In the genomic region with DNA sequence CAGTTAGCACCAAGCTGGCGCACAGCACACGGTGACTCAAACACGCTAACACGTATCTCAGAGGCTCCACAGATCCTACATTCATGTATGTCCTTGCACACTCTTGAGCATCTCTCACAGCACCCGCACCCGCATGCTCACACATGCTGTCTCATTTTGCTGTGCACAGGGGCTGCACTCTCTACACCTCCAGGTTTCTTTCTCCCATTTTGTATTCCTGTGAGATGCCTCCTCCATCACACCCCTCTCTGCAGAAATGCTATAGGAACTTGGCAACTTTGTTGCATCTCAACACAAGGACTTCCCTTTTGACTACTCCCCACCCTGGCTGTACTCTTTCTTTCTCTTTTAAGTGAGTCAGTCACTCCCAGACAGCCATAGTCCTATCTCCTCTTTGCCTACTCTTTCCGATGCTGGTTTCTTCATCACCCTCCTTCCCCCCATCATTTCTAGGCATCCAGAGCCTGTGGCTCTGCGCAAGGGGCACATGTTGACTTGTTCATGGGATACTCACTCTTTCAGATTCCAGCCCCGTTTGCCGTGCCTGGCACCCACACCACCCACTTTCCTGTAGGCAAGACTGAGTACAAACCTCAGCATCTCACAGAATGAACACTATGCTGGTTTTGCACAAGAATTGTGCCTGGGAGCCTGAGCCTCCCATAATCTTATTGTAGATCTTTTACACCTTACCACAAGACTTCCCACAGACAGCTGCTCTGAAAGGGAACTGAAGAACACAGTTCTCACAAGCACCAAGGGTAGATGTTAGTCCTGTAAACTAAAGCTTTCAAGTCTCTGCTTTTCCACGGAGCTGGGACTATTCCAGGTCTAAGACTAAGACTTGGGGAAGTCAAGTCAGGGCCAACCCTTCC, we compare ENCODE assay signal across 25 mouse cellular contexts. TPM values are rescaled to one million over a fixed set of nuclear protein-coding genes. Genes with fewer than 3 reads are reported as not detected.
DNase-seq lines count a peak whose midpoint lies in the region; ATAC-seq and TF ChIP-seq lines count a peak whose summit lies in the region.
"Had no signal": no experiment of that assay in that cellular context is flagged by ENCODE, and none has a peak within 500 bp of the region (broad histone marks: within the 10 kb centered on the region; RNA-seq: fewer than 3 reads in every experiment).

No protein-coding gene starts in this region.

- H3K4me2 ChIP-seq in neural tube, embryonic 15.5 days: no peak overlapping the region
- H3K4me2 ChIP-seq: embryonic facial prominence, embryonic 12.5 days; intestine, embryonic 15.5 days; lung, embryonic 15.5 days had no signal

- peak; percentile 62 for ATAC-seq in CD4-positive, CD25-positive, alpha-beta regulatory T cell, adult 4 months
- ATAC-seq in common myeloid progenitor, adult 5-6 weeks (replicated peaks; ENCODE audit: low read depth, poor library complexity, severe bottlenecking): peak; percentile 43
- 0 out of 2 replicates have a peak, but pooled peaks have one; percentile 9 for ATAC-seq in megakaryocyte progenitor cell, adult 5-6 weeks (replicated peaks; ENCODE audit: poor library complexity)
- ATAC-seq in neural tube, embryonic 15.5 days (ENCODE audit: low FRiP score): no peak
- ATAC-seq: intestine, embryonic 15.5 days; Patski had no signal

- WGBS in neural tube, embryonic 15.5 days: 91% methylated on average over 11 of the region's 11 CpGs
- WGBS in lung, adult 2 months: 84% methylated on average over 11 of the region's 11 CpGs
- 89% methylated on average over 11 of the region's 11 CpGs for WGBS in kidney, adult 2 months

- no peaks in the 10 kb centered on the region for H3K4me1 ChIP-seq in neural tube, embryonic 15.5 days
- H3K4me1 ChIP-seq in lung, adult 2 months (ENCODE audit: control insufficient read depth, insufficient read depth, low read length): no peaks in the 10 kb centered on the region
- no peaks in the 10 kb centered on the region for H3K4me1 ChIP-seq in kidney, adult 2 months (ENCODE audit: control insufficient read depth, insufficient read depth, low read length)
- H3K4me1 ChIP-seq: embryonic facial prominence, embryonic 12.5 days; heart, embryonic 10.5 days; intestine, embryonic 15.5 days; lung, embryonic 15.5 days had no signal

- DNase-seq in right cerebral cortex, adult 18-20 months: peak; percentile 45
- DNase-seq in right cerebral cortex, postnatal 10 days (ENCODE audit: low spot score in 2 of 2): no peak
- no peak for DNase-seq in lung, adult 2 months
- DNase-seq in kidney, adult 2 months: no peak
- DNase-seq: adrenal gland, adult 8-10 months; cerebellum, postnatal 10 days; kidney, postnatal 36 days; liver had no signal

- H3K4me3 ChIP-seq in neural tube, embryonic 15.5 days (replicated peaks): no peak overlapping the region
- H3K4me3 ChIP-seq in lung, adult 2 months (replicated peaks; ENCODE audit: extremely low read depth, low read depth, low read length): no peak overlapping the region
- no peak overlapping the region for H3K4me3 ChIP-seq in kidney, adult 2 months (ENCODE audit: insufficient read depth, low read depth, low read length)
- H3K4me3 ChIP-seq: embryonic facial prominence, embryonic 12.5 days; heart, embryonic 10.5 days; hindbrain, embryonic 10.5 days; intestine, embryonic 15.5 days; lung, embryonic 15.5 days had no signal

- no peak overlapping the region for H3K27ac ChIP-seq in neural tube, embryonic 15.5 days (replicated peaks)
- H3K27ac ChIP-seq in kidney, adult 2 months (ENCODE audit: insufficient read depth, low read depth, low read length): no peak overlapping the region
- H3K27ac ChIP-seq: embryonic facial prominence, embryonic 12.5 days; heart, embryonic 10.5 days; hindbrain, embryonic 10.5 days; intestine, embryonic 15.5 days; lung, embryonic 15.5 days; stomach, postnatal 0 days had no signal

- TF ChIP-seq CTCF in lung, adult 2 months (IDR thresholded peaks at IDR 0.05; ENCODE audit: insufficient read depth, low read length): no peak
- no peak for TF ChIP-seq CTCF in kidney, adult 2 months (conservative IDR thresholded peaks at IDR 0.05; ENCODE audit: insufficient read depth, insufficient read length, low read depth, low read length)

- no peaks in the 10 kb centered on the region for H3K9me3 ChIP-seq in neural tube, embryonic 15.5 days (replicated peaks)
- H3K9me3 ChIP-seq: embryonic facial prominence, embryonic 12.5 days; heart, embryonic 10.5 days; hindbrain, embryonic 10.5 days; intestine, embryonic 15.5 days; lung, embryonic 15.5 days had no signal

- H3K27me3 ChIP-seq in neural tube, embryonic 15.5 days (replicated peaks): no peaks in the 10 kb centered on the region
- H3K27me3 ChIP-seq in kidney, adult 2 months (replicated peaks; ENCODE audit: control insufficient read depth, insufficient read depth, low read length): no peaks in the 10 kb centered on the region
- H3K27me3 ChIP-seq: CH12.LX; embryonic facial prominence, embryonic 12.5 days; intestine, embryonic 15.5 days; lung, embryonic 15.5 days had no signal

- H3K36me3 ChIP-seq in neural tube, embryonic 15.5 days: no peaks in the 10 kb centered on the region
- H3K36me3 ChIP-seq in kidney, adult 2 months (ENCODE audit: control insufficient read depth, insufficient read depth, low read length): no peaks in the 10 kb centered on the region
- H3K36me3 ChIP-seq: embryonic facial prominence, embryonic 12.5 days; heart, embryonic 10.5 days; hindbrain, embryonic 10.5 days; intestine, embryonic 15.5 days; lung, embryonic 15.5 days had no signal

- TF ChIP-seq POLR2A in lung, adult 2 months (IDR thresholded peaks at IDR 0.05; ENCODE audit: borderline replicate concordance, extremely low read depth, low read depth, low read length): no peak
- TF ChIP-seq POLR2A in kidney, adult 2 months (IDR thresholded peaks at IDR 0.05; ENCODE audit: low read depth, low read length): no peak

- H3K9ac ChIP-seq in neural tube, embryonic 15.5 days (replicated peaks): no peak overlapping the region
- H3K9ac ChIP-seq: embryonic facial prominence, embryonic 12.5 days; intestine, embryonic 15.5 days; lung, embryonic 15.5 days had no signal

RNA-seq across cellular contexts. Expression of gene Cd7, which starts 0.6 kb away (rescaled TPM):
- 10 to 100 TPM; 79.5 to 90.2 TPM for polyA plus RNA-seq in CD4-positive, CD25-positive, alpha-beta regulatory T cell, adult 4 months (2017; shearing (Covaris generic))
- 1.1 and 3.1 TPM in 2 replicates for total RNA-seq in common myeloid progenitor, adult 5-6 weeks (2017)
- total RNA-seq in megakaryocyte progenitor cell, adult 5-6 weeks (2015): 0.44 and 0.59 TPM in 2 replicates
- 0.29 TPM in 1 of 2 replicates, not detected in the other for total RNA-seq in megakaryocyte progenitor cell, adult 5-6 weeks (2017)
- 5.2 TPM in 1 of 2 replicates, not detected in the other for polyA plus RNA-seq in neural tube, embryonic 15.5 days (2015; fragmentation: Nextera tagmentation; extraction: Ambion mirVana)
- polyA plus RNA-seq in lung, adult 2 months (2012; rRNA removed): 5.8 and 6.4 TPM in 2 replicates
- polyA plus RNA-seq in kidney, adult 2 months (2012; rRNA removed): 1.2 and 3.0 TPM in 2 replicates
- total RNA-seq: gastrocnemius, adult 18-20 months; layer of hippocampus, postnatal 25 days had no signal
- polyA plus RNA-seq: heart, embryonic 10.5 days; hindbrain, embryonic 10.5 days; Patski had no signal

RNA-seq across cellular contexts. Expression of gene Sectm1b, which starts 24.8 kb away (rescaled TPM):
- not detected for polyA plus RNA-seq in CD4-positive, CD25-positive, alpha-beta regulatory T cell, adult 4 months (2017; shearing (Covaris generic))
- not detected in 2 replicates for total RNA-seq in common myeloid progenitor, adult 5-6 weeks (2017)
- total RNA-seq in megakaryocyte progenitor cell, adult 5-6 weeks (2015): not detected in 2 replicates
- not detected in 2 replicates for total RNA-seq in megakaryocyte progenitor cell, adult 5-6 weeks (2017)
- not detected in 2 replicates for polyA plus RNA-seq in neural tube, embryonic 15.5 days (2015; fragmentation: Nextera tagmentation; extraction: Ambion mirVana)
- 0.06 and 0.51 TPM in 2 replicates for polyA plus RNA-seq in lung, adult 2 months (2012; rRNA removed)
- polyA plus RNA-seq in kidney, adult 2 months (2012; rRNA removed): 66.6 and 75.2 TPM in 2 replicates
- total RNA-seq: adrenal gland, adult 8-10 months; CH12.LX; gastrocnemius, adult 18-20 months; layer of hippocampus, postnatal 25 days; megakaryocyte-erythroid progenitor cell, adult 5-6 weeks; monocyte, adult 5-6 weeks; neutrophil, adult 5-6 weeks had no signal
- polyA plus RNA-seq: embryonic facial prominence, embryonic 12.5 days; heart, embryonic 10.5 days; hindbrain, embryonic 10.5 days; lung, embryonic 15.5 days had no signal

RNA-seq across cellular contexts. Expression of gene Sectm1a, which starts 42.4 kb away (rescaled TPM):
- polyA plus RNA-seq in CD4-positive, CD25-positive, alpha-beta regulatory T cell, adult 4 months (2017; shearing (Covaris generic)): not detected
- not detected in 2 replicates for total RNA-seq in common myeloid progenitor, adult 5-6 weeks (2017)
- not detected in 2 replicates for total RNA-seq in megakaryocyte progenitor cell, adult 5-6 weeks (2015)
- not detected in 2 replicates for total RNA-seq in megakaryocyte progenitor cell, adult 5-6 weeks (2017)
- polyA plus RNA-seq in neural tube, embryonic 15.5 days (2015; fragmentation: Nextera tagmentation; extraction: Ambion mirVana): 0.98 TPM in 1 of 2 replicates, not detected in the other
- not detected in 2 replicates for polyA plus RNA-seq in lung, adult 2 months (2012; rRNA removed)
- 2.1 and 2.8 TPM in 2 replicates for polyA plus RNA-seq in kidney, adult 2 months (2012; rRNA removed)
- total RNA-seq: layer of hippocampus, postnatal 25 days; megakaryocyte-erythroid progenitor cell, adult 5-6 weeks; monocyte, adult 5-6 weeks; neutrophil, adult 5-6 weeks had no signal
- polyA plus RNA-seq: embryonic facial prominence, embryonic 12.5 days; heart, embryonic 10.5 days; hindbrain, embryonic 10.5 days had no signal

RNA-seq across cellular contexts. Expression of gene Csnk1d, which starts 47.5 kb away (rescaled TPM):
- 10 to 100 TPM; 50.4 to 78.2 TPM for polyA plus RNA-seq in CD4-positive, CD25-positive, alpha-beta regulatory T cell, adult 4 months (2017; shearing (Covaris generic))
- total RNA-seq in common myeloid progenitor, adult 5-6 weeks (2017): 65.0 and 84.8 TPM in 2 replicates
- total RNA-seq in megakaryocyte progenitor cell, adult 5-6 weeks (2015): 51.3 and 64.2 TPM in 2 replicates
- total RNA-seq in megakaryocyte progenitor cell, adult 5-6 weeks (2017): 69.8 and 74.2 TPM in 2 replicates
- 126 and 130 TPM in 2 replicates for polyA plus RNA-seq in neural tube, embryonic 15.5 days (2015; fragmentation: Nextera tagmentation; extraction: Ambion mirVana)
- polyA plus RNA-seq in lung, adult 2 months (2012; rRNA removed): 61.2 and 75.3 TPM in 2 replicates
- 63.3 and 71.0 TPM in 2 replicates for polyA plus RNA-seq in kidney, adult 2 months (2012; rRNA removed)

Comparison
In these comparisons a context has a peak if more than half of its experiments do, and no peak if none do; other contexts are left out.
1. RNA of gene Cd7, which starts 0.6 kb away (polyA plus RNA-seq): 79.5 to 90.2 TPM in CD4-positive, CD25-positive, alpha-beta regulatory T cell, adult 4 months; 5.8 to 6.4 TPM in lung, adult 2 months, 1.2 to 3.0 TPM in kidney, adult 2 months and 5.2 TPM in neural tube, embryonic 15.5 days; every median in the first group is over 10 times any median in the second.
2. RNA of gene Sectm1b, which starts 24.8 kb away (polyA plus RNA-seq): 66.6 to 75.2 TPM in kidney, adult 2 months; 0.06 to 0.51 TPM in lung, adult 2 months, not detected in CD4-positive, CD25-positive, alpha-beta regulatory T cell, adult 4 months and not detected in neural tube, embryonic 15.5 days; every median in the first group is over 10 times any median in the second.